Mouse (Mus musculus) heart, embryonic 11.5 days (tissue): Measurements from ENCODE around the gene Hunk. TPM values are rescaled to one million over a fixed set of nuclear protein-coding genes. Genes with fewer than 3 reads are reported as not detected.

ENCODE experiments used
- ATAC-seq: fragments of 200-750 bp; cut with Nextera tagmentation; replicated peaks from 2 replicates; pipeline ENCODE4 v1.8.0; 2017; ENCODE audit warnings: moderate library complexity; ENCODE audit not compliant: insufficient number of reproducible peaks, low FRiP score, low TSS enrichment
- H3K27ac ChIP-seq: fragments of 300-500 bp; sonication (generic); 2 replicates; pipeline ENCODE4 v1.5.1; 2014; ENCODE audit warnings: mild to moderate bottlenecking, low read depth, low read length
- H3K27me3 ChIP-seq: fragments of 300-500 bp; sonication (generic); 2 replicates; pipeline ENCODE4 v1.6.1; 2014; ENCODE audit warnings: mild to moderate bottlenecking, low read length, mixed read lengths; ENCODE audit not compliant: control insufficient read depth, insufficient read depth
- H3K36me3 ChIP-seq: fragments of 300-500 bp; sonication (generic); 2 replicates; pipeline ENCODE4 v1.6.1; 2014; ENCODE audit warnings: mild to moderate bottlenecking, low read length, moderate library complexity, mixed read lengths; ENCODE audit not compliant: control insufficient read depth, insufficient read depth
- H3K4me1 ChIP-seq: fragments of 300-500 bp; sonication (generic); 2 replicates; pipeline ENCODE4 v1.6.1; 2014; ENCODE audit warnings: low read length; ENCODE audit not compliant: control insufficient read depth, insufficient read depth
- H3K4me2 ChIP-seq: fragments of 300-500 bp; sonication (generic); 2 replicates; pipeline ENCODE4 v1.6.1; 2014; ENCODE audit warnings: mild to moderate bottlenecking, moderate library complexity
- H3K4me3 ChIP-seq: fragments of 300-500 bp; sonication (generic); 2 replicates; pipeline ENCODE4 v1.5.1; 2014; ENCODE audit warnings: low read depth, low read length
- H3K9ac ChIP-seq: fragments of 300-500 bp; sonication (generic); 2 replicates; pipeline ENCODE4 v1.6.1; 2014; ENCODE audit warnings: mild to moderate bottlenecking, low read depth, low read length, moderate library complexity
- H3K9me3 ChIP-seq: fragments of 300-500 bp; sonication (generic); replicated peaks from 2 replicates; pipeline ENCODE4 v1.6.1; 2016; ENCODE audit warnings: low read length; ENCODE audit not compliant: control insufficient read depth
- WGBS: fragments of 180-500 bp; shearing (Covaris S2); extraction: QIAGEN DNeasy Blood & Tissue Kit; methylation state at CpG from one replicate; pipeline ENCODE4 v1.1.7; 2014; ENCODE audit not compliant: insufficient replicate concordance; 5-methylcytosine and 5-hydroxymethylcytosine counted together
- polyA plus RNA-seq: library from polyadenylated mRNA; unstranded; fragments of >200 nt; fragmentation: Nextera tagmentation; extraction: Ambion mirVana; gene quantifications from 2 replicates; pipeline ENCODE4 v1.2.1, GENCODE M21; 2014

Gene Hunk
- polyA plus RNA-seq, 1 experiment from 2014 or later, result 16.4 TPM

GRCm38 (mm10) chr16:90386514-90387160 lies 824 bp downstream of the Hunk start:
- H3K4me1 ChIP-seq, result peaks cover 32% of the 10 kb centered on the region
- no peaks in the 10 kb centered on the region for H3K9me3 ChIP-seq
- peak overlapping the region; percentile 91 for H3K4me3 ChIP-seq
- H3K9ac ChIP-seq, result peak overlapping the region; percentile 95
- WGBS, result 1% methylated on average over 48 of the region's 49 CpGs
- peaks cover 2% of the 10 kb centered on the region; the same call in 1 of the 2 replicates for H3K27me3 ChIP-seq
- H3K36me3 ChIP-seq, result peaks cover 10% of the 10 kb centered on the region
- H3K27ac ChIP-seq, result peak overlapping the region; percentile 96
- peak overlapping the region; percentile 90 for H3K4me2 ChIP-seq
- ATAC-seq, result peak; percentile 31; the same call in 1 of the 2 replicates

- H3K36me3 ChIP-seq, result peaks cover 13% of the 10 kb centered on the region
- H3K4me2 ChIP-seq, result peak overlapping the region; percentile 90
- peaks cover 32% of the 10 kb centered on the region for H3K4me1 ChIP-seq
- peaks cover 2% of the 10 kb centered on the region; the same call in 1 of the 2 replicates for H3K27me3 ChIP-seq
- ATAC-seq, result no peak
- H3K27ac ChIP-seq, result peak overlapping the region; percentile 96
- H3K9me3 ChIP-seq, result no peaks in the 10 kb centered on the region
- H3K9ac ChIP-seq, result peak overlapping the region; percentile 95
- under 1% methylated on average over 12 of the region's 12 CpGs for WGBS
- peak overlapping the region; percentile 91 for H3K4me3 ChIP-seq
Measured at GRCm38 (mm10) chr16:90387161-90387671, 1.4 kb downstream of the Hunk start.

GRCm38 (mm10) chr16:90387961-90388360 lies 2.1 kb downstream of the Hunk start:
- Histone ChIP-seq H3K4me1 (peaks cover 31% of the 10 kb centered on the region), H3K4me2 (peak overlapping the region; percentile 90), H3K4me3 (peak overlapping the region; percentile 91)

GRCm38 (mm10) chr16:90389103-90389750 lies 3.4 kb downstream of the Hunk start:
- ATAC-seq, result no peak
- Histone ChIP-seq H3K4me1 (peaks cover 36% of the 10 kb centered on the region), H3K36me3 (peaks cover 13% of the 10 kb centered on the region), H3K4me3 (peak overlapping the region; percentile 91), H3K4me2 (peak overlapping the region; percentile 90), H3K27me3 (no peaks in the 10 kb centered on the region), H3K9me3 (no peaks in the 10 kb centered on the region), H3K27ac (peak overlapping the region; percentile 65), H3K9ac (peak overlapping the region; percentile 95)
- WGBS, result 42% methylated on average over 15 of the region's 15 CpGs

More at GRCm38 (mm10) chr16:90387961-90388360, 2.1 kb downstream of the Hunk start:
- Histone ChIP-seq H3K9me3 (no peaks in the 10 kb centered on the region), H3K27ac (peak overlapping the region; percentile 65), H3K9ac (peak overlapping the region; percentile 95), H3K27me3 (peaks cover under 1% of the 10 kb centered on the region; the same call in 1 of the 2 replicates), H3K36me3 (peaks cover 13% of the 10 kb centered on the region)
- ATAC-seq, result no peak
- WGBS, result 47% methylated on average over 4 of the region's 4 CpGs

GRCm38 (mm10) chr16:90390731-90391130 lies 4.9 kb downstream of the Hunk start:
- Histone ChIP-seq H3K4me1 (peaks cover 51% of the 10 kb centered on the region), H3K9me3 (no peaks in the 10 kb centered on the region), H3K4me2 (no peak overlapping the region), H3K27ac (no peak overlapping the region), H3K36me3 (peaks cover 13% of the 10 kb centered on the region), H3K9ac (no peak overlapping the region), H3K27me3 (no peaks in the 10 kb centered on the region), H3K4me3 (no peak overlapping the region)
- 91% methylated on average over 16 of the region's 16 CpGs for WGBS
- no peak for ATAC-seq

- H3K27ac ChIP-seq, result no peak overlapping the region
- no peak overlapping the region for H3K4me3 ChIP-seq
- H3K9ac ChIP-seq, result no peak overlapping the region
- no peaks in the 10 kb centered on the region for H3K27me3 ChIP-seq
- H3K36me3 ChIP-seq, result peaks cover 13% of the 10 kb centered on the region
- no peak overlapping the region for H3K4me2 ChIP-seq
- ATAC-seq, result no peak
- H3K4me1 ChIP-seq, result peaks cover 47% of the 10 kb centered on the region
- WGBS, result 77% methylated on average over 4 of the region's 4 CpGs
- H3K9me3 ChIP-seq, result no peaks in the 10 kb centered on the region
Measured at GRCm38 (mm10) chr16:90394761-90395160, 8.9 kb downstream of the Hunk start.

- WGBS, result 55% methylated on average over 11 of the region's 11 CpGs
- Histone ChIP-seq H3K27ac (peak overlapping the region; percentile 11; the same call in 1 of the 2 replicates), H3K4me3 (no peak overlapping the region), H3K9ac (no peak overlapping the region), H3K36me3 (peaks cover 9% of the 10 kb centered on the region), H3K9me3 (no peaks in the 10 kb centered on the region), H3K27me3 (no peaks in the 10 kb centered on the region), H3K4me2 (no peak overlapping the region), H3K4me1 (peaks cover 52% of the 10 kb centered on the region)
- ATAC-seq, result no peak
Measured at GRCm38 (mm10) chr16:90395996-90396556, 10.3 kb downstream of the Hunk start.

- no peaks in the 10 kb centered on the region for H3K9me3 ChIP-seq
- H3K4me3 ChIP-seq, result no peak overlapping the region
- H3K9ac ChIP-seq, result no peak overlapping the region
- no peak overlapping the region for H3K4me2 ChIP-seq
- H3K4me1 ChIP-seq, result peaks cover 60% of the 10 kb centered on the region
- no peak for ATAC-seq
- H3K36me3 ChIP-seq, result peaks cover 2% of the 10 kb centered on the region; the same call in 1 of the 2 replicates
- H3K27me3 ChIP-seq, result no peaks in the 10 kb centered on the region
- 41% methylated on average over 2 of the region's 2 CpGs for WGBS
- no peak overlapping the region for H3K27ac ChIP-seq
Measured at GRCm38 (mm10) chr16:90396882-90397281, 11.1 kb downstream of the Hunk start.
